Mouse (Mus musculus) T-cell, adult 2 months (primary cell): Measurements from ENCODE around the gene Vmn2r95.
"Not testable (repeated sequence)": the region's sequence is repeated elsewhere in the genome, so short reads cannot be mapped to it uniquely, and the experiment has no call there.

Experiments
- DNase-seq: peaks from one replicate; pipeline ENCODE4 v3.0.0; 2022; ENCODE audit warnings: low spot score

Vmn2r95 gene

GRCm38 (mm10) chr17:18423778-18424177, at the start of gene Vmn2r95:
Gene Vmn2r95 (plus strand): TSS chr17:18424078.
- no peak for DNase-seq

- DNase-seq = no peak
Measured at GRCm38 (mm10) chr17:18455619-18456140, 31.8 kb downstream of the Vmn2r95 start.

GRCm38 (mm10) chr17:18458126-18458634, 34.3 kb downstream of the Vmn2r95 start:
- DNase-seq = not testable (repeated sequence)

GRCm38 (mm10) chr17:18462695-18463094, 38.8 kb downstream of the Vmn2r95 start:
- DNase-seq = no peak

GRCm38 (mm10) chr17:18479885-18480284, 56.0 kb downstream of the Vmn2r95 start:
- no peak for DNase-seq
